Mouse (Mus musculus) lung, postnatal 14 days (tissue): ENCODE data around the gene Fcgr4.
"Not testable (repeated sequence)": the region's sequence is repeated elsewhere in the genome, so short reads cannot be mapped to it uniquely, and the experiment has no call there.

Experiments used
- DNase-seq: peaks from one replicate; pipeline ENCODE4 v3.0.0; 2021

Gene Fcgr4

GRCm38 (mm10) chr1:171018737-171019136, at the start of gene Fcgr4:
TSS of gene Fcgr4 (plus strand) at chr1:171018920.
- no peak for DNase-seq

- no peak for DNase-seq
These were observed 46.2 kb upstream of the Fcgr4 start for GRCm38 (mm10) chr1:170972494-170972893.

- no peak for DNase-seq
These were observed 45.8 kb upstream of the Fcgr4 start for GRCm38 (mm10) chr1:170972936-170973335.

DNA sequence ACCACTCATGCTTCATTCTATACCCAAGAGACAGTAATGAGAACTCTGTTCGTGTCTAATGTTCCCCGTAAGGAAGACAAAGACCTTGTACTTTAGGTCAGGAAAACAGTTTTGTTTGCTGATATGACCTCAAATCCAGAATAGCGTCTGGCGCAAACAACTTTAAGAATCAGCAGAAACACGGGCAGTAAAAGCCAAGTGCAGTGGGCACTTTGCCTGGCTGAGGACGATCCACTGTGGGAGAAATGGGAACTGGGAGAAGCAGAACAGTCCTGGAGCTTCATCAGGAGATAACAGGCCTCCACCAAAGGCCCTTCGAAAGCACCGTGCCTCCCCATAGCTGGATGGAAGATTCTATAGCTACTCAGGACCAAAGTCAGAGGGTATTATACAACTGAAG, 44.5 kb upstream of the Fcgr4 start:
- no peak for DNase-seq

DNA sequence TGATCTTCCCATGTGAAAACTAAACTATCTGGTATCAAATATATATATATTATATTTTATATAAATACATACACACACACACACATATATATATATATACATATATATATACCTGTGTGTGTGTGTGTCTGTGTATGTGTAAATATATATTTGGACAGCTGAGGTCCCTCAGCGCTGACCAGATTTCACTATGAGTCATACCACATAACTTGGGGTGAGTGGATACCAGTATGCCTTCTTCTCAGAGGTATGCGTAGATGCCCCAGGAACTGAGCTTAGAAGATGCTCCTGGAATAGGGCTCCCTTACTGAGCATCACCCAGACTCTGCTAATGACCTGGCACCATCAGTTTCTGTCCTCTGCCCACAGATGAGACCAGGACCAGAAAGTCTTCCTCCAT, 44.0 kb upstream of the Fcgr4 start:
- DNase-seq: no peak

DNA sequence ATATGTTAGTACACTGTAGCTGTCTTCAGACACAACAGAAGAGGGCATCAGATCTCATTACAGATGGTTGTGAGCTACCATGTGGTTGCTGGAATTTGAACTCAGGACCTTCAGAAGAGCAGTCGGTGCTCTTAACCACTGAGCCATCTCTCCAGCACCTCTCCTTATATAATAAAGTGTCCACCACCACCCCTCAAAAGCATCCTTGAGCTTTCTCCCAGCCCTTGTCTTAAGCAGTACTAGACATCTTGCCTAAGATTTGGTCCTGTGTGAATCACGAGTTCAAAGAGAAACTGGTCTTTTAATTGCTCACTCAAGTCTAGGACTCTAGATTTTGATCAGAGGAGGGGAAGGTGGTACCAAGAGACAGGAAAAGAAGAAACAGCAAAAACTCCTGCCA, 43.4 kb upstream of the Fcgr4 start:
- not testable (repeated sequence) for DNase-seq

DNA sequence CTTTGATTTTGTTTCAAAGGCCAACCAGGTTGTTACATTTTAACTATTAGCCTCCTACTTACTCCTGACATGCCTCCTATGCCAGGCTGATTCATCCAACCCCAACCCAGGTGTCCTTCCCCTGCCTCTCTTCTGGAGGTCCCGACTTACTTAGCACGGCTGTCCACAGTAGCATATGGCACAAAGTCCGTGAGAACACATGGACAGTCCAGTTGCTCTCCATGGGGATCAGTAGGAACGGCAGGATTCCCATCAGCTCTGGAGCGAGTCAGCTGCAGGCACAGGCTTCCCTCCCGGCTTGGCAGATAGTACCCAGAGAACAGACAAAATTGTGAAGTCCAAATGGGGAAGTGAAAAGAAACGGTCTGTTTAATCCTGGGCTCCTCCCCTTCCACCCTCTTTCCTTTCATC, 43.0 kb upstream of the Fcgr4 start:
- DNase-seq: no peak

DNA sequence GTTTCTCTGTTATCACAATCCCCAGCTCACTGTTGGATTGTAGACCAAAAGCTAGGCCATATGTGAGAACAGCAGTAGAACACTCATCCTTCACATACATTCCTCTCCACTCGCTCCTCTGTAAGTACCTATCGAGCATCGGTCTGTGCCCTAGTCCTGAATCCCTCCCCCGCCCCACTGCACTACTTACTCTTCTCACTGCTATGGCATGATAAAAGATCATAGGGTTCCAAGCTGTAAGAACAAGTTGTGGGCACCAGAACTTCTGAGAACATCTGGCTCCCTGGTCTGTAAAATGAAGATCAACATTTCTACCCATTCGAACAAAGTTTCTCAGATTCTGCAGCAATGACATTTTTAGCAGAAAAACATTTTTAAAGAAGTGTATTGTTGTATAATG, 42.3 kb upstream of the Fcgr4 start, which contains the start of gene Fcgr2b:
Gene Fcgr2b, minus strand, starts transcription at position 101 of the 400 bp plus-strand sequence.
- DNase-seq: no peak

- no peak for DNase-seq
These were observed 40.1 kb upstream of the Fcgr4 start for GRCm38 (mm10) chr1:170978601-170979000.

GRCm38 (mm10) chr1:170981679-170982078, 37.0 kb upstream of the Fcgr4 start:
- DNase-seq: not testable (repeated sequence)

- DNase-seq: no peak
These were observed 36.4 kb upstream of the Fcgr4 start for GRCm38 (mm10) chr1:170982301-170982700.

GRCm38 (mm10) chr1:170983066-170983465, 35.7 kb upstream of the Fcgr4 start:
- DNase-seq: no peak

DNA sequence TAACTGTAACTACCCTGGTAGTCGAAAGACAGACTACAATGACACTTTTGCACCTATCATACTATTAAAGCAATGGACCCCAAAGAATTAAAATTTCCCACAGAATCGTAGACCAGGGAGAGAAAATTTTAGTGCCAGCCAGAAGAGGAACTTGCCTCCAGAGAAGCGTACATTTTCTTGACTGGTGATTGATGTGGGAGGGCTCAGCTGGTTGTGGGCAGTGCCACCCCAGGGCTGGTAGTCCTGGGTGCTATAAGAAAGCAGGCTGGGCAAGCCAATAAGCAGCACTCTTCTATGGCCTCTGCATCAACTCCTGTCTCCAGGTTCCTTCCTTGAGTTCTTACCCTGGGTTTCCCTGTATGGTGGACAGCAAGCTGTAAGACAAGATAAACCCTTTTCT, 33.6 kb upstream of the Fcgr4 start:
- DNase-seq: no peak

DNA sequence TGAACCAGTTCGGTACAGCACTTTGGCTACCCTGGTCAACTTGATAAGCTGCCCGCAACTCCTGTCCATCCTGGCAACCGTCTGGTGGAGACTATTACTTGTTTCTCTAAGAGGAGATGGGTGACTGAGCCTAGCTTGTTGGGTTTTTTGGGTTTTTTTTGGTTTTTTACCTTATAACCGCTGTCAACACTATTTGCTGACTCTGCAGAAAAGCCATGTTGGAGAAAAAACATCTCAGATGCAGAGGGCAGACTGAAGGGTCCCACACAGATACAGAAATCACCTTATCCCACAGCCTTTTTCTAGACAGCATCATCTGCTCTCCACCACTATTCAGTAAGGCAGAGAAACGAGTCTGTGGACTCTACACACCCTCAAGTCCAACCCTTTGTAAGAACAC, 32.9 kb upstream of the Fcgr4 start:
- DNase-seq: no peak

GRCm38 (mm10) chr1:170989656-170990055, 29.1 kb upstream of the Fcgr4 start:
- no peak for DNase-seq

DNA sequence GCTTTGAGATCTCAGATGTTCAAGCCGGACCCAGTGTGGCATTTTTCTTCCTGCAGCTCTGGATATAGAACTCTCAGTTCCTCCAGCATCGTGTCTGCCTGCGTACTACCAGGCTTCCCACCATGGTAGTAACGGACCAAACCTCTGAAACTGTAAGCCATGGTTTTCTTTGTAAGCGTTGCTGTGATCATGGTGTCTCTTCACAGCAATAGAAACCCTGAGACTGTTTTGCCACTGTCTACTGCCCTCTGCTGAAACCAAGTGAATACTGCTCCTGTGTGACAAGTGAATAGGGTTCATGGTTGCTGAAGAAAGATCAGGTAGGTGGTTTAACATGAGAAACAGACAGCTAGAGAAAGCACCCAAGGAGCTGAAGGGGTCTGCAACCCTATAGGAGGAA, 26.2 kb upstream of the Fcgr4 start:
- DNase-seq: peak; percentile 26

DNA sequence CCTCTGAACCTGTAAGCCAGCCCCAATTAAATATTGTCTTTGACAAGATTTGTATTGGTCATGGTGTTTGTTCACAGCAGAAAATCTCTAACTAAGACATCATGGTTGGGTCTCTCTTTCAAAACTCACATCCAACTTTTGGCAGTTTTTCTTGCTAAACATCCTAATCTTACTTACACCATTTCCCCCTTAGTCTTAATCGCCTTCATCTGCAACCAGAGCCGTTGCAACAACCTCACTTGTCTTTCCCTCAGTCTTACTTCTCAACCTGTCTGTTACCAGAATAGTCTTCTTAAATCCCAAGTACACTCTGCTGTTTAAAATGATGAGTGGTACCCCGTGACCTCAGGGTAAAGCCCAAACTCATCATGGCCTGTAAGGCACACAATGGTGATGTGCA, 22.7 kb upstream of the Fcgr4 start:
- no peak for DNase-seq

GRCm38 (mm10) chr1:170996753-170997152, 22.0 kb upstream of the Fcgr4 start:
- peak; percentile 74 for DNase-seq

- peak; percentile 45 for DNase-seq
These were observed 20.7 kb upstream of the Fcgr4 start for GRCm38 (mm10) chr1:170997756-170998655.

GRCm38 (mm10) chr1:170999811-171000210, 18.9 kb upstream of the Fcgr4 start:
- no peak for DNase-seq

- no peak for DNase-seq
These were observed 13.6 kb upstream of the Fcgr4 start for GRCm38 (mm10) chr1:171005081-171005480.

DNA sequence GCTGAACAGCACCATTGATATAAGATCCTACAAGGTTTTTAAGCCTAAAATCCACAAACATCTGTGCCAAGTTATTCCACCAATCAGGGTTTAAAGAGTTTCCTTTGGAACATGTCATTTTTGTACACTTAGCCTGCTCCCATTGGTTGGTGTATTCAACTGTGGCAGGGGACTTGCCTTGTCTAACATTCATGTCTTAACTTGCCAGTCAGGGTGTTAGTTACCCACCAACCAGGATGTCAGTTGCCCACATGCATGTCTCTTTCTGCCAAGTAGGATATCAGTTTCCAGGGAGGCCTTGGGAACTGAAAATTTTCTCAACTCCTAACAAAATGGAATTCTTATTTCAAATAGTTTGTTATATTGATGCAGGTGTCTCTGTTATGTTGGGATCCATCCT, 13.1 kb upstream of the Fcgr4 start:
- no peak for DNase-seq

- DNase-seq: no peak
These were observed 12.4 kb upstream of the Fcgr4 start for GRCm38 (mm10) chr1:171006335-171006734.

DNA sequence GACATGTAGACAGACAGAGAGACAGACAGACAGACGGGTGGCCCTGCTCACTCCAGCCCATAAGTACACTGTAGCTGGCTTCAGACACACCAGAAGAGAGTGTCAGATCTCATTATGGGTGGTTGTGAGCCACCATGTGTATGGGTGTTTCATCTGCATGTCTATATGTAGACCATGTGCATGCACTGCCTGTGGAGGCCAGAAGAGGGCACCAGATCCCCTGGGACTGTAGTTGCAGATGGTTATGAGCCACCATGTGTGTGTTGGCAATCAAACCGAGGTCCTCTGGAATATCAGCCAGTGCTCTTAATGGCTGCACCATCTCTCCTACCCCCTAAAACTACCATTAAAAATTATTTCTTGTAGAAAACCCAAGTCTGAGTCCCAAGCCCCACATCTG, 11.8 kb upstream of the Fcgr4 start:
- DNase-seq: no peak

- DNase-seq: no peak
These were observed 7.0 kb upstream of the Fcgr4 start for GRCm38 (mm10) chr1:171011733-171012132.
